Comparison of ENCODE assay signal across 9 mouse cellular contexts in the genomic region with DNA sequence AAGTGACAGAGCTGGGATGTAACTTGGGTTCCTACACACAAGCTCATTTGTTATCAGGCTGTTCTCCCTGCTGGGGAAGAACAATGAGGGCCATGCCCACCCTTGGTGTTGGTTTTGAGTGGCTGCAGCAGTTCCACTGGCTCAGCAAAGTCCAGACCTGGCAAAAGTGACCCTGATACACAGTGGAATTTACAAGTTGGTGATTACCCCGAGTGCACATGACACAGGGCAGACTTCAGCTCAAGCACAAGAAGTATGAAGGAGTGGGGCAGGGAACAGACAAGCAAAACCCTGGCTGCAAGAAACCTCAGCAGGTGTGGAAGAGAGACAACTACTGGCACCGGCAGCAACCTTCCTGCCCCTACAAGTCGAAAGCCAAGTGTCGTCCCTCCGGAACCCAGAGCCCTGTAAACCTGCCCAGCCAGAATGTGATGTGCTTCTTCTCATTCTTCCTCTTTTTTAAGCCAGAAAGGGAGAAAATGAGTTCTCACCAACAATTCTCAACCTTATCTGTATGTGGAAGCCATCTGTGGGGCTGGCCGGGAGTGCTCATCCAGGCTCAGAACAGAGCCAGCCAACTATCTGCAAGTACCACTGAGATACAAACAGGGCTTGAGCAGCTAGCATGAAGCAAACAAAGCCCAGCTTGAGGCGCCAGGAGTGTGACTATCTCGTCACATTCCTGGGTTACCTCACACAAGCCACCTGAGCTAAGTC. TPM values are rescaled to one million over a fixed set of nuclear protein-coding genes. Genes with fewer than 3 reads are reported as not detected.
A peak's percentile ranks its signal among the peaks of the same experiment; 100 is the strongest.
DNase-seq lines count a peak whose midpoint lies in the region; ATAC-seq and TF ChIP-seq lines count a peak whose summit lies in the region.
"Had no signal": no experiment of that assay in that cellular context is flagged by ENCODE, and none has a peak within 500 bp of the region (broad histone marks: within the 10 kb centered on the region; RNA-seq: fewer than 3 reads in every experiment).

No protein-coding gene starts in this region.

- H3K4me1 ChIP-seq in forebrain, embryonic 10.5 days, result peaks cover 49% of the 10 kb centered on the region
- H3K4me1 ChIP-seq in forebrain, embryonic 11.5 days (replicated peaks; ENCODE audit: control insufficient read depth, insufficient read depth, low read length), result no peaks in the 10 kb centered on the region; the same call in 1 of the 2 replicates
- peaks cover 3% of the 10 kb centered on the region; the same call in 1 of the 2 replicates for H3K4me1 ChIP-seq in limb, embryonic 14.5 days (ENCODE audit: control insufficient read depth, insufficient read depth, low read length)
- H3K4me1 ChIP-seq in stomach, embryonic 16.5 days (ENCODE audit: control insufficient read depth, insufficient read depth, low read length), result peaks cover 28% of the 10 kb centered on the region

- no peak overlapping the region for H3K4me3 ChIP-seq in forebrain, embryonic 10.5 days
- no peak overlapping the region for H3K4me3 ChIP-seq in forebrain, embryonic 11.5 days (ENCODE audit: low read depth, low read length)
- no peak overlapping the region for H3K4me3 ChIP-seq in limb, embryonic 14.5 days (replicated peaks; ENCODE audit: low read length)
- no peak overlapping the region for H3K4me3 ChIP-seq in stomach, embryonic 16.5 days (replicated peaks; ENCODE audit: low read length)

- peaks cover 36% of the 10 kb centered on the region for H3K36me3 ChIP-seq in forebrain, embryonic 10.5 days (replicated peaks)
- no peaks in the 10 kb centered on the region; the same call in 1 of the 2 replicates for H3K36me3 ChIP-seq in forebrain, embryonic 11.5 days (ENCODE audit: control insufficient read depth, insufficient read depth, low read length)
- peaks cover 34% of the 10 kb centered on the region for H3K36me3 ChIP-seq in limb, embryonic 14.5 days (ENCODE audit: control insufficient read depth, insufficient read depth, low read length)
- no peaks in the 10 kb centered on the region for H3K36me3 ChIP-seq in stomach, embryonic 16.5 days (ENCODE audit: control insufficient read depth, insufficient read depth, low read length)

- 79% methylated on average over 8 of the region's 8 CpGs for WGBS in forebrain, embryonic 10.5 days
- 64% methylated on average over 8 of the region's 8 CpGs for WGBS in forebrain, embryonic 11.5 days
- 72% methylated on average over 8 of the region's 8 CpGs for WGBS in limb, embryonic 14.5 days
- 62% methylated on average over 8 of the region's 8 CpGs for WGBS in stomach, embryonic 16.5 days

- peak overlapping the region; percentile 60; the same call in 1 of the 2 replicates for H3K27ac ChIP-seq in forebrain, embryonic 10.5 days
- H3K27ac ChIP-seq in forebrain, embryonic 11.5 days (ENCODE audit: low read depth, low read length), result no peak overlapping the region
- H3K27ac ChIP-seq in limb, embryonic 14.5 days (replicated peaks; ENCODE audit: low read depth, low read length), result 0 out of 2 replicates have a peak overlapping the region, but pooled peaks have one; percentile 33
- peak overlapping the region; percentile 64 for H3K27ac ChIP-seq in stomach, embryonic 16.5 days (ENCODE audit: low read length)

- no peaks in the 10 kb centered on the region for H3K9me3 ChIP-seq in forebrain, embryonic 10.5 days
- H3K9me3 ChIP-seq in forebrain, embryonic 11.5 days (ENCODE audit: control insufficient read depth, low read length), result no peaks in the 10 kb centered on the region
- H3K9me3 ChIP-seq in limb, embryonic 14.5 days (ENCODE audit: control insufficient read depth, low read length), result no peaks in the 10 kb centered on the region
- H3K9me3 ChIP-seq in stomach, embryonic 16.5 days (replicated peaks; ENCODE audit: control insufficient read depth, low read length), result no peaks in the 10 kb centered on the region

- no peak overlapping the region for H3K4me2 ChIP-seq in forebrain, embryonic 11.5 days (ENCODE audit: low read depth, low read length, severe bottlenecking)
- no peak overlapping the region for H3K4me2 ChIP-seq in limb, embryonic 14.5 days (replicated peaks; ENCODE audit: low read depth, low read length, severe bottlenecking)
- peak overlapping the region; percentile 14; the same call in 1 of the 2 replicates for H3K4me2 ChIP-seq in stomach, embryonic 16.5 days (ENCODE audit: low read depth, low read length)

- TF ChIP-seq POLR2A in limb, embryonic 14.5 days (IDR thresholded peaks at IDR 0.05; ENCODE audit: borderline replicate concordance, extremely low read depth, insufficient read depth, insufficient read length), result no peak

- no peaks in the 10 kb centered on the region for H3K27me3 ChIP-seq in forebrain, embryonic 10.5 days (ENCODE audit: poor library complexity, severe bottlenecking)
- no peaks in the 10 kb centered on the region for H3K27me3 ChIP-seq in forebrain, embryonic 11.5 days (ENCODE audit: control insufficient read depth, insufficient read depth, low read length)
- no peaks in the 10 kb centered on the region for H3K27me3 ChIP-seq in limb, embryonic 14.5 days (ENCODE audit: control insufficient read depth, insufficient read depth, low read length)
- H3K27me3 ChIP-seq in stomach, embryonic 16.5 days (ENCODE audit: control insufficient read depth, insufficient read depth, low read length), result no peaks in the 10 kb centered on the region

- ATAC-seq in forebrain, embryonic 11.5 days (replicated peaks; ENCODE audit: low FRiP score), result no peak
- ATAC-seq in limb, embryonic 14.5 days (ENCODE audit: low FRiP score, low read depth), result no peak
- no peak for ATAC-seq in stomach, embryonic 16.5 days (ENCODE audit: insufficient read depth, low FRiP score)

- no peak overlapping the region for H3K9ac ChIP-seq in forebrain, embryonic 11.5 days (ENCODE audit: low read length)
- no peak overlapping the region for H3K9ac ChIP-seq in limb, embryonic 14.5 days (ENCODE audit: low read depth, low read length, severe bottlenecking)
- H3K9ac ChIP-seq in stomach, embryonic 16.5 days (ENCODE audit: low read length), result 0 out of 2 replicates have a peak overlapping the region, but pooled peaks have one; percentile 4

- DNase-seq in forebrain, embryonic 10.5 days (ENCODE audit: extremely low spot score, low spot score), result no peak
- DNase-seq in forebrain, embryonic 11.5 days (ENCODE audit: low spot score), result no peak
- peak; percentile 16 for DNase-seq in thymus, postnatal 0 days (ENCODE audit: low spot score)
- DNase-seq in thymus, postnatal 36 days, result no peak
- no peak for DNase-seq in limb, embryonic 14.5 days (ENCODE audit: low spot score)
- no peak for DNase-seq in adrenal gland, postnatal 14 days
- DNase-seq in right cerebral cortex, postnatal 36 days (ENCODE audit: low spot score in 2 of 2), result no peak
- DNase-seq: layer of hippocampus, adult 9-11 months had no signal

RNA-seq across cellular contexts. Expression of gene Hspb9, which starts 8.3 kb away (rescaled TPM):
- polyA plus RNA-seq in forebrain, embryonic 10.5 days (2016; fragmentation: Nextera tagmentation; extraction: Ambion mirVana), result 0.24 and 0.30 TPM in 2 replicates
- 0.36 and 0.45 TPM in 2 replicates for polyA plus RNA-seq in forebrain, embryonic 11.5 days (2014; fragmentation: Nextera tagmentation; extraction: Ambion mirVana)
- polyA plus RNA-seq in thymus, postnatal 0 days (2015; fragmentation: Nextera tagmentation; extraction: Ambion mirVana), result 0.18 TPM in 1 of 2 replicates, not detected in the other
- not detected in 2 replicates for polyA plus RNA-seq in limb, embryonic 14.5 days (2012; rRNA removed)
- 0.77 TPM in 1 of 2 replicates, not detected in the other for polyA plus RNA-seq in limb, embryonic 14.5 days (2014; fragmentation: Nextera tagmentation; extraction: Ambion mirVana)
- polyA plus RNA-seq in stomach, embryonic 16.5 days (2015; fragmentation: Nextera tagmentation; extraction: Ambion mirVana), result 0.36 TPM in 1 of 2 replicates, not detected in the other
- total RNA-seq in adrenal gland, postnatal 14 days (2021), result not detected in 2 replicates

RNA-seq across cellular contexts. Expression of gene Kat2a, which starts 9.7 kb away (rescaled TPM):
- polyA plus RNA-seq in forebrain, embryonic 10.5 days (2016; fragmentation: Nextera tagmentation; extraction: Ambion mirVana), result 76.3 and 78.5 TPM in 2 replicates
- 80.7 and 82.0 TPM in 2 replicates for polyA plus RNA-seq in forebrain, embryonic 11.5 days (2014; fragmentation: Nextera tagmentation; extraction: Ambion mirVana)
- 33.2 and 39.3 TPM in 2 replicates for polyA plus RNA-seq in thymus, postnatal 0 days (2015; fragmentation: Nextera tagmentation; extraction: Ambion mirVana)
- 70.8 and 78.1 TPM in 2 replicates for polyA plus RNA-seq in limb, embryonic 14.5 days (2012; rRNA removed)
- 55.8 and 57.4 TPM in 2 replicates for polyA plus RNA-seq in limb, embryonic 14.5 days (2014; fragmentation: Nextera tagmentation; extraction: Ambion mirVana)
- polyA plus RNA-seq in stomach, embryonic 16.5 days (2015; fragmentation: Nextera tagmentation; extraction: Ambion mirVana), result 40.6 and 41.5 TPM in 2 replicates
- total RNA-seq in adrenal gland, postnatal 14 days (2021), result 39.9 and 44.6 TPM in 2 replicates

RNA-seq across cellular contexts. Expression of gene Rab5c, which starts 16.1 kb away (rescaled TPM):
- 13.2 and 14.9 TPM in 2 replicates for polyA plus RNA-seq in forebrain, embryonic 10.5 days (2016; fragmentation: Nextera tagmentation; extraction: Ambion mirVana)
- polyA plus RNA-seq in forebrain, embryonic 11.5 days (2014; fragmentation: Nextera tagmentation; extraction: Ambion mirVana), result 39.4 and 50.5 TPM in 2 replicates
- 35.8 and 38.6 TPM in 2 replicates for polyA plus RNA-seq in thymus, postnatal 0 days (2015; fragmentation: Nextera tagmentation; extraction: Ambion mirVana)
- polyA plus RNA-seq in limb, embryonic 14.5 days (2012; rRNA removed), result 188 and 227 TPM in 2 replicates
- 73.2 and 75.1 TPM in 2 replicates for polyA plus RNA-seq in limb, embryonic 14.5 days (2014; fragmentation: Nextera tagmentation; extraction: Ambion mirVana)
- polyA plus RNA-seq in stomach, embryonic 16.5 days (2015; fragmentation: Nextera tagmentation; extraction: Ambion mirVana), result 33.2 and 33.9 TPM in 2 replicates
- total RNA-seq in adrenal gland, postnatal 14 days (2021), result 170 and 175 TPM in 2 replicates

RNA-seq across cellular contexts. Expression of gene Dhx58, which starts 17.9 kb away (rescaled TPM):
- 3.1 and 3.8 TPM in 2 replicates for polyA plus RNA-seq in forebrain, embryonic 10.5 days (2016; fragmentation: Nextera tagmentation; extraction: Ambion mirVana)
- 3.1 and 4.3 TPM in 2 replicates for polyA plus RNA-seq in forebrain, embryonic 11.5 days (2014; fragmentation: Nextera tagmentation; extraction: Ambion mirVana)
- 10.2 and 10.7 TPM in 2 replicates for polyA plus RNA-seq in thymus, postnatal 0 days (2015; fragmentation: Nextera tagmentation; extraction: Ambion mirVana)
- 3.2 and 3.9 TPM in 2 replicates for polyA plus RNA-seq in limb, embryonic 14.5 days (2012; rRNA removed)
- polyA plus RNA-seq in limb, embryonic 14.5 days (2014; fragmentation: Nextera tagmentation; extraction: Ambion mirVana), result 2.2 and 2.3 TPM in 2 replicates
- 2.8 and 3.6 TPM in 2 replicates for polyA plus RNA-seq in stomach, embryonic 16.5 days (2015; fragmentation: Nextera tagmentation; extraction: Ambion mirVana)
- total RNA-seq in adrenal gland, postnatal 14 days (2021), result 15.8 and 16.2 TPM in 2 replicates

RNA-seq across cellular contexts. Expression of gene Zfp385c, which starts 29.7 kb away (rescaled TPM):
- 0.28 and 0.41 TPM in 2 replicates for polyA plus RNA-seq in forebrain, embryonic 10.5 days (2016; fragmentation: Nextera tagmentation; extraction: Ambion mirVana)
- polyA plus RNA-seq in forebrain, embryonic 11.5 days (2014; fragmentation: Nextera tagmentation; extraction: Ambion mirVana), result 0.16 TPM in 1 of 2 replicates, not detected in the other
- polyA plus RNA-seq in thymus, postnatal 0 days (2015; fragmentation: Nextera tagmentation; extraction: Ambion mirVana), result 0.12 TPM in 1 of 2 replicates, not detected in the other
- 6.4 and 10.0 TPM in 2 replicates for polyA plus RNA-seq in limb, embryonic 14.5 days (2012; rRNA removed)
- polyA plus RNA-seq in limb, embryonic 14.5 days (2014; fragmentation: Nextera tagmentation; extraction: Ambion mirVana), result 0.72 and 1.5 TPM in 2 replicates
- 0.19 and 0.27 TPM in 2 replicates for polyA plus RNA-seq in stomach, embryonic 16.5 days (2015; fragmentation: Nextera tagmentation; extraction: Ambion mirVana)
- total RNA-seq in adrenal gland, postnatal 14 days (2021), result 0.19 TPM in 1 of 2 replicates, not detected in the other
